Comparison of ENCODE assay signal across 8 mouse cellular contexts in genomic region chr19:56400200-56400599, GRCm38 (mm10). TPM values are rescaled to one million over a fixed set of nuclear protein-coding genes. Genes with fewer than 3 reads are reported as not detected.
DNase-seq lines count a peak whose midpoint lies in the region; ATAC-seq and TF ChIP-seq lines count a peak whose summit lies in the region.

No protein-coding gene starts in this region.

- no peak for TF ChIP-seq EP300 in liver, postnatal 0 days (IDR thresholded peaks at IDR 0.05; ENCODE audit: low read depth)

- WGBS in liver, postnatal 0 days (ENCODE audit: insufficient replicate concordance) = 37% methylated on average over 14 of the region's 14 CpGs
- 12% methylated on average over 14 of the region's 14 CpGs for WGBS in small intestine, adult 2 months
- 54% methylated on average over 14 of the region's 14 CpGs for WGBS in midbrain, postnatal 0 days

- intact Hi-C loops in heart, postnatal 14 days (cut with DNase I) = no loop called here

- no peak overlapping the region for H3K9ac ChIP-seq in liver, postnatal 0 days (replicated peaks)
- no peak overlapping the region for H3K9ac ChIP-seq in midbrain, postnatal 0 days (replicated peaks; ENCODE audit: low read length, poor library complexity, severe bottlenecking)

- no peaks in the 10 kb centered on the region for H3K27me3 ChIP-seq in liver, postnatal 0 days (ENCODE audit: insufficient read depth, low read length)
- H3K27me3 ChIP-seq in small intestine, adult 2 months (ENCODE audit: control insufficient read depth, insufficient read depth, low read length) = no peaks in the 10 kb centered on the region
- H3K27me3 ChIP-seq in midbrain, postnatal 0 days (ENCODE audit: insufficient read depth, low read length) = peaks cover 6% of the 10 kb centered on the region

- no peak for TF ChIP-seq CTCF in liver, postnatal 0 days (IDR thresholded peaks at IDR 0.05; ENCODE audit: low read depth)
- no peak for TF ChIP-seq CTCF in small intestine, adult 2 months (IDR thresholded peaks at IDR 0.05; ENCODE audit: extremely low read depth, insufficient read length, insufficient replicate concordance, low read depth, low read length)
- no peak for TF ChIP-seq CTCF in midbrain, postnatal 0 days (IDR thresholded peaks at IDR 0.05)

- no peak; the same call in 1 of the 2 replicates for TF ChIP-seq POLR2A in small intestine, adult 2 months (IDR thresholded peaks at IDR 0.05; ENCODE audit: low read depth, low read length)

- no peaks in the 10 kb centered on the region for H3K9me3 ChIP-seq in liver, postnatal 0 days (ENCODE audit: low read length)
- no peaks in the 10 kb centered on the region for H3K9me3 ChIP-seq in midbrain, postnatal 0 days (ENCODE audit: low read length)

- peak overlapping the region; percentile 24; the same call in 1 of the 2 replicates for H3K4me2 ChIP-seq in liver, postnatal 0 days (ENCODE audit: low read depth, low read length)
- no peak overlapping the region for H3K4me2 ChIP-seq in midbrain, postnatal 0 days (ENCODE audit: low read depth, low read length, poor library complexity, severe bottlenecking)

- peaks cover 12% of the 10 kb centered on the region for H3K36me3 ChIP-seq in liver, postnatal 0 days (replicated peaks; ENCODE audit: insufficient read depth, low read length)
- peaks cover 22% of the 10 kb centered on the region for H3K36me3 ChIP-seq in small intestine, adult 2 months (ENCODE audit: control insufficient read depth, insufficient read depth, low read length)
- peaks cover 4% of the 10 kb centered on the region; the same call in 1 of the 2 replicates for H3K36me3 ChIP-seq in midbrain, postnatal 0 days (ENCODE audit: insufficient read depth, low read length)

- peaks cover 30% of the 10 kb centered on the region for H3K4me1 ChIP-seq in liver, postnatal 0 days (ENCODE audit: insufficient read depth)
- H3K4me1 ChIP-seq in small intestine, adult 2 months (ENCODE audit: control insufficient read depth, insufficient read depth, insufficient read length, low read length) = peaks cover 21% of the 10 kb centered on the region
- H3K4me1 ChIP-seq in midbrain, postnatal 0 days (ENCODE audit: insufficient read depth, low read length) = 0 out of 2 replicates have a peak, but pooled peaks cover 6% of the 10 kb centered on the region

- H3K4me3 ChIP-seq in liver, postnatal 0 days (ENCODE audit: low read depth, low read length) = no peak overlapping the region
- H3K4me3 ChIP-seq in small intestine, adult 2 months (ENCODE audit: low read depth, low read length) = no peak overlapping the region; the same call in 1 of the 2 replicates
- H3K4me3 ChIP-seq in midbrain, postnatal 0 days (ENCODE audit: low read depth, low read length) = no peak overlapping the region

- peak; percentile 57 for ATAC-seq in liver, postnatal 0 days
- no peak for ATAC-seq in midbrain, postnatal 0 days (ENCODE audit: low FRiP score)

- no peak overlapping the region for H3K27ac ChIP-seq in liver, postnatal 0 days (ENCODE audit: low read depth)
- H3K27ac ChIP-seq in small intestine, adult 2 months (ENCODE audit: insufficient read depth, low read depth, low read length) = peak overlapping the region; percentile 68
- H3K27ac ChIP-seq in midbrain, postnatal 0 days (ENCODE audit: low read depth, low read length) = no peak overlapping the region

- DNase-seq in layer of hippocampus, postnatal 10 days (ENCODE audit: low spot score in 2 of 2) = peak; percentile 39 to 45
- no peak for DNase-seq in layer of hippocampus, adult 9-10 months (ENCODE audit: low spot score)
- peak; percentile 52 for DNase-seq in c-Kit-positive CD71-negative TER-119-negative erythroid progenitor cells, embryonic 14.5 days (ENCODE audit: low read depth)
- peak; percentile 74 to 80 for DNase-seq in heart, postnatal 14 days
- peak; percentile 92 for DNase-seq in liver, postnatal 0 days
- DNase-seq in yolk sac, embryonic 10.5 days (ENCODE audit: low spot score) = peak; percentile 79
- DNase-seq in midbrain, postnatal 0 days (ENCODE audit: low spot score) = no peak

RNA-seq across cellular contexts. Expression of gene Casp7, which starts 3.3 kb away (rescaled TPM):
- total RNA-seq in layer of hippocampus, postnatal 10 days (2021) = 1 to 10 TPM; 7.1 to 8.9 TPM
- total RNA-seq in heart, postnatal 14 days (2021) = 10 to 100 TPM; 16.3 to 17.6 TPM
- 9.8 and 10.1 TPM in 2 replicates for polyA plus RNA-seq in liver, postnatal 0 days (2015; fragmentation: Nextera tagmentation; extraction: Ambion mirVana)
- polyA plus RNA-seq in small intestine, adult 2 months (2012; rRNA removed) = 57.2 and 112 TPM in 2 replicates
- 25.2 and 25.9 TPM in 2 replicates for total RNA-seq in midbrain, postnatal 0 days (2014; rRNA removed)
- 34.5 and 39.2 TPM in 2 replicates for polyA plus RNA-seq in midbrain, postnatal 0 days (2015; fragmentation: Nextera tagmentation; extraction: Ambion mirVana)

RNA-seq across cellular contexts. Expression of gene Nrap, which starts 10.4 kb away (rescaled TPM):
- total RNA-seq in layer of hippocampus, postnatal 10 days (2021) = under 1 TPM; 0.18 to 0.30 TPM
- 100 to 1,000 TPM; 219 to 250 TPM for total RNA-seq in heart, postnatal 14 days (2021)
- 0.16 and 0.47 TPM in 2 replicates for polyA plus RNA-seq in liver, postnatal 0 days (2015; fragmentation: Nextera tagmentation; extraction: Ambion mirVana)
- 0.41 and 1.7 TPM in 2 replicates for polyA plus RNA-seq in small intestine, adult 2 months (2012; rRNA removed)
- 0.57 and 0.99 TPM in 2 replicates for total RNA-seq in midbrain, postnatal 0 days (2014; rRNA removed)
- polyA plus RNA-seq in midbrain, postnatal 0 days (2015; fragmentation: Nextera tagmentation; extraction: Ambion mirVana) = 0.69 and 0.80 TPM in 2 replicates

Comparison
In these comparisons a context has a peak if more than half of its experiments do, and no peak if none do; other contexts are left out.
1. DNase-seq: peak in layer of hippocampus, postnatal 10 days (2 of 2), c-Kit-positive CD71-negative TER-119-negative erythroid progenitor cells, embryonic 14.5 days (single experiment), heart, postnatal 14 days (2 of 2), liver, postnatal 0 days (single experiment) and yolk sac, embryonic 10.5 days (single experiment); none in layer of hippocampus, adult 9-10 months (single experiment) and midbrain, postnatal 0 days (single experiment).
2. RNA of gene Nrap, which starts 10.4 kb away (total RNA-seq): 219 to 250 TPM in heart, postnatal 14 days; 0.57 to 0.99 TPM in midbrain, postnatal 0 days and 0.18 to 0.30 TPM in layer of hippocampus, postnatal 10 days; every median in the first group is over 100 times any median in the second.